Mouse (Mus musculus) embryonic facial prominence, embryonic 15.5 days (tissue): ENCODE measurements around the gene Mtmr1. TPM values are rescaled to one million over a fixed set of nuclear protein-coding genes. Genes with fewer than 3 reads are reported as not detected.
"Not testable (repeated sequence)": the region's sequence is repeated elsewhere in the genome, so short reads cannot be mapped to it uniquely, and the experiment has no call there.

Experiments
- ATAC-seq: fragments of 200-750 bp; cut with Nextera tagmentation; 2 replicates; pipeline ENCODE4 v1.8.0; 2017; ENCODE audit warnings: low read depth, moderate TSS enrichment; ENCODE audit not compliant: insufficient number of reproducible peaks, low FRiP score, low TSS enrichment
- H3K27ac ChIP-seq: fragments of 300-500 bp; sonication (generic); replicated peaks from 2 replicates; pipeline ENCODE4 v1.5.1; 2015; ENCODE audit warnings: mild to moderate bottlenecking, inconsistent platforms
- H3K27me3 ChIP-seq: fragments of 300-500 bp; sonication (generic); 2 replicates; pipeline ENCODE4 v1.6.1; 2015; ENCODE audit warnings: inconsistent platforms
- H3K36me3 ChIP-seq: fragments of 300-500 bp; sonication (generic); 2 replicates; pipeline ENCODE4 v1.6.1; 2015; ENCODE audit warnings: mild to moderate bottlenecking, inconsistent platforms
- H3K4me1 ChIP-seq: fragments of 300-500 bp; sonication (generic); 2 replicates; pipeline ENCODE4 v1.6.1; 2015; ENCODE audit warnings: inconsistent platforms
- H3K4me2 ChIP-seq: fragments of 300-500 bp; sonication (generic); replicated peaks from 2 replicates; pipeline ENCODE4 v1.6.1; 2015; ENCODE audit warnings: mild to moderate bottlenecking, inconsistent platforms
- H3K4me3 ChIP-seq: fragments of 300-500 bp; sonication (generic); replicated peaks from 2 replicates; pipeline ENCODE4 v1.5.1; 2015; ENCODE audit warnings: mild to moderate bottlenecking, inconsistent platforms
- H3K9ac ChIP-seq: fragments of 300-500 bp; sonication (generic); 2 replicates; pipeline ENCODE4 v1.6.1; 2015; ENCODE audit warnings: inconsistent platforms
- H3K9me3 ChIP-seq: fragments of 300-500 bp; sonication (generic); replicated peaks from 2 replicates; pipeline ENCODE4 v1.6.1; 2016; ENCODE audit warnings: inconsistent platforms
- WGBS: fragments of 180-500 bp; shearing (Covaris S2); methylation state at CpG from one replicate; pipeline ENCODE4 v1.1.7; 2015; 5-methylcytosine and 5-hydroxymethylcytosine counted together
- polyA plus RNA-seq: library from polyadenylated mRNA; unstranded; fragments of >200 nt; fragmentation: Nextera tagmentation; extraction: Ambion mirVana; gene quantifications from 2 replicates; pipeline ENCODE4 v1.2.1, GENCODE M21; 2015

The Mtmr1 gene
- 11.6 and 12.4 TPM in 2 replicates for polyA plus RNA-seq

DNA sequence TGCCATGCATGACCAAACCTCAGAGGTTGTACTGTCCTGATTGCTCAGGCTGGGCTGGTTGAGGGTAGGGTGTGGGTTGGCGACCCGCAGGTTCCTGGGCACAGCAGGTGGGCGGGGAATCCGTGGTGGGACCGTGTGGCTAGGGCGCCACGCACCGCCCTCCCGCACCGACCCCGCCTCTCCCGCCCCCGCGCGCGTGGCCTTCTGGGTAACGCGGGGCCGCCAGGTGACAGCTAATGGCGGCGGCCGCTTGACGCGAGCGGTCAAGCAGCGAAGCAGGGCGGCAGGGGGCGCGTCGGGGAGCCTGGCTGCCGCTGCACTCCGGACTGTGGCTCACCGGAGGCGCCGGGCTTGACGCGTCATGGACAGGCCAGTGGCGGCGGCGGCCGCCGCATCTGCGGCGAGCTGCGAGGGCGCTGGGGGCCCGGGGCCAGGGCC, at the start of gene Mtmr1:
Gene Mtmr1, plus strand, starts transcription at position 207 of the 438 bp plus-strand sequence.
- Histone ChIP-seq H3K9me3 (no peaks in the 10 kb centered on the region), H3K36me3 (no peaks in the 10 kb centered on the region), H3K4me2 (peak within 1 kb of the TSS; percentile 59), H3K4me3 (peak within 1 kb of the TSS; percentile 62), H3K4me1 (no peaks in the 10 kb centered on the region), H3K27ac (peak within 1 kb of the TSS; percentile 55; the same call in 1 of the 2 replicates), H3K9ac (peak within 1 kb of the TSS; percentile 50), H3K27me3 (no peaks in the 10 kb centered on the region)
- 6% methylated on average over 37 of the region's 47 CpGs for WGBS
- ATAC-seq, result peak; percentile 85

DNA sequence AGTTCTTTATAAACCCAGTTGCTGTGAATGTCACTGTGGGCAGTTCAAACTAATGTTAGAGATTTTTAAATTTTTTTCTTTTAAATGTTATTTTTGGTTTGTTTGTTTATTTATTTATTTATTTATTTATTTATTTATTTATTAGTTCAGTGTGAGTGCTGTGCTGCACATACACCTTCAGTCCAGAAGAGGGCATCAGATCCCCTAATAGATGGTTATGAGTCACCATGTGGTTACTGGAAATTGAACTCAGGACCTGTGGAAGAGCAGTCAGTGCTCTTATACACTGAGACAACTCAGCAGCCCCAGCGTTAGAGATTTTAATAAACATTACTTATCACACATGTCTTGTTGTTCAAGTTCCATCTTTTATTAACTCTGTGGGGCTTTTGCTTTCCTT, 12.5 kb upstream of the Mtmr1 start:
- 81% methylated on average over 1 of the region's 1 CpGs for WGBS

DNA sequence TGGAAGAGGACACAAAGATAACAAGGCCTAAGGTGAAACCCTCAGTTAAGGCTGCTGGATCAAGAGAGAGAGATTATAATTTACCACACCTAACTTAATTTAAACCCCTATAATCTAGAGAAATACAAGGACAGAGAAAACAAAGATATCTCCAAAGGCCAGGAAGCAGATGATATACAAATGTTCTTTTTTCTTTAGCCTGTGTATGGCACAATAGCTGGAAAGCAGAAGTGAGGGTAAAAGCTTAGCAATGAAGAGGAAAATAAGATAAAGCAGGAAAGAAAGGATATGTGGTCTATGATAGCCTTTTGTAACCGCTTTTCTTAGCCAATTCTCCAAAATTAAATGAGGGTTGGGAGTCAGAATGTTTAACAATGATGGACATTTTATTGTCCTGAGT, 9.2 kb upstream of the Mtmr1 start:
- no peak overlapping the region for H3K4me3 ChIP-seq
- H3K36me3 ChIP-seq, result no peaks in the 10 kb centered on the region
- no peaks in the 10 kb centered on the region for H3K27me3 ChIP-seq
- no peak overlapping the region for H3K9ac ChIP-seq
- no peaks in the 10 kb centered on the region for H3K9me3 ChIP-seq
- 64% methylated on average over 1 of the region's 1 CpGs for WGBS
- H3K27ac ChIP-seq, result no peak overlapping the region
- H3K4me2 ChIP-seq, result no peak overlapping the region
- no peak for ATAC-seq
- H3K4me1 ChIP-seq, result no peaks in the 10 kb centered on the region

More for the DNA sequence above, 12.5 kb upstream of the Mtmr1 start:
- Histone ChIP-seq H3K4me2 (no peak overlapping the region), H3K4me1 (no peaks in the 10 kb centered on the region), H3K27me3 (no peaks in the 10 kb centered on the region), H3K4me3 (no peak overlapping the region), H3K9me3 (no peaks in the 10 kb centered on the region), H3K36me3 (no peaks in the 10 kb centered on the region), H3K27ac (no peak overlapping the region), H3K9ac (no peak overlapping the region)
- ATAC-seq, result no peak

DNA sequence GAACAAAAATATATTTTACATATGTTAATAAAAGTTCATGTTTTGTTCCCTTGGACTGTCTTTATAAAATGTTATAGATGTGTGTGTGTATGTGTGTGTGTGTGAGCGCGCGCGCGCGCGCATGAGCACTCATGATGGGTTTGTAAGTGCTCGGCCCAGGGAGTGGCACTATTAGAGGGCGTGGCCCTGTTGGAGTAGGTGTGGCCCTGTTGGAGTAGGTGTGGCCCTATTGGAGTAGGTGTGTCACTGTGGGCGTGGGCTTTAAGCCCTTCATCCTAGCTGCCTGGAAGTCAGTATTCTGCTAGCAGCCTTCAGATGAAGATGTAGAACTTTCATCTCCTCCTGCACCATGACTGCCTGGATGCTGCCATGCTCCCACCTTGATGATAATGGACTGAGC, 2.8 kb upstream of the Mtmr1 start:
- H3K9ac ChIP-seq, H3K4me2 ChIP-seq, H3K27ac ChIP-seq, H3K4me1 ChIP-seq, H3K4me3 ChIP-seq, ATAC-seq, H3K36me3 ChIP-seq, H3K27me3 ChIP-seq, H3K9me3 ChIP-seq: not testable (repeated sequence)
- 85% methylated on average over 10 of the region's 10 CpGs for WGBS

DNA sequence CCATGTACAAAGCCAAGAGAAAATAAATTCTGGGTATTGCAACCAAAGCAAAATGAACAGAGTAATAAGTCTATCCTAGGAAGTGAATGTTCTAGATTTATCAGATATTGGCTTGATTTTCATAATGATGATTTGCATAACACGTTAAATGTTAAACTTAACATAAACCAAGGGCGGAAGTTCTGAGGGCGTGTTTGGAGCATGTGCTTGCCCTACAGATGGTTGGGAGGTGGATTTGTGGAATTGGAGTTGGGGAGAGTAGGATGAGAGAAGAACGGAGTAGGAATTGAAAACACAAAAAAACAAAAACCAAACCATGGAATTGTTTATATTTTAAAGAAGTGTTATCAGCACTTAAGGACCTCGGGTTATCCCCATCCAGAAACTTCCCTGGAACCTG, 498 bp upstream of the Mtmr1 start:
- 63% methylated on average over 5 of the region's 5 CpGs for WGBS
- Histone ChIP-seq H3K4me1 (no peaks in the 10 kb centered on the region), H3K4me3 (peak overlapping the region; percentile 62), H3K36me3 (no peaks in the 10 kb centered on the region), H3K9me3 (no peaks in the 10 kb centered on the region), H3K9ac (no peak overlapping the region), H3K4me2 (peak overlapping the region; percentile 59), H3K27me3 (no peaks in the 10 kb centered on the region), H3K27ac (no peak overlapping the region)
- ATAC-seq, result no peak

DNA sequence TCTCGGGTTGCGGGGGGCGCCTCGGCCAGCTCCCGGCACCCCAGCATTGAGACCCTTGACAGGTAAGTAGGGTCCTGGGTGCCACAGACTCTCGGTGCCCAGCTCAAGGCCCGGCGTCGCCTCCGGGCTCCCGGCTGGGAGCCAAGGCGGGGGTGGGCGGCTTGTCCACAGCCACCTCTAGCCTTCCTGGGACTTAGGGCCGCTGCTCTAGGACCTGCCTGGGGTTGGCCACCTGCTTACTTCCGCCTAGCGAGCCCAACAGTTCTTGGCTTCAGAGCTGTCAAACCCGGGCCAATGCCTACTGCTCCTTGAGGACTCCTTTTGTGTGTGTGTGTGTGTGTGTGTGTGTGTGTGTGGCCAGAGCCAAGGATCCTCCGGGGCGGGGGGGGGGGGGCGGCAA, 451 bp downstream of the Mtmr1 start:
- H3K9me3 ChIP-seq, result no peaks in the 10 kb centered on the region
- no peaks in the 10 kb centered on the region for H3K36me3 ChIP-seq
- H3K27me3 ChIP-seq, result no peaks in the 10 kb centered on the region
- peak overlapping the region; percentile 59 for H3K4me2 ChIP-seq
- H3K9ac ChIP-seq, result peak overlapping the region; percentile 50
- 15% methylated on average over 10 of the region's 20 CpGs for WGBS
- ATAC-seq, result 0 out of 2 replicates have a peak, but pooled peaks have one; percentile 15
- H3K4me3 ChIP-seq, result peak overlapping the region; percentile 62
- peak overlapping the region; percentile 55; the same call in 1 of the 2 replicates for H3K27ac ChIP-seq
- H3K4me1 ChIP-seq, result no peaks in the 10 kb centered on the region

DNA sequence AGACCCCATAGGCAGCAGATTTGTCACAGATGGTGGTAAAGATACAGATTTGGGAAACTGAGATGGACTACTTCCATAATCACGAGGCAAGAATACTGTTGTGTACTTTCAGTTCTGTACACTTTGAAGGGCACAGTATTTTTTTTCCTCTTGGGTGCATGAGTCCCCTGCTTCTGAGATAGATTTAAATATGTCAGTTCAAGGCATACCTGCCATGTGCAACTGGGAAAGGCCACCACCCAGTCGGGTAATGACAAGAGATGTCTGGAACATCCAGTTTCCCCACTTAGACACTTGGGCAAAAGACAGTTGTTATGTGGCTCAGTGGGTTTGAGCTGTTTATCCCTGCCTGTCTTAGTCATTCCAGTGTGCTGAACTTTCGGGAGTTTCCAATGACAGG, 950 bp downstream of the Mtmr1 start:
- WGBS, result 63% methylated on average over 3 of the region's 3 CpGs
- H3K9ac ChIP-seq, result no peak overlapping the region
- H3K4me3 ChIP-seq, result peak overlapping the region; percentile 62
- no peaks in the 10 kb centered on the region for H3K36me3 ChIP-seq
- H3K27me3 ChIP-seq, result no peaks in the 10 kb centered on the region
- no peak for ATAC-seq
- no peaks in the 10 kb centered on the region for H3K9me3 ChIP-seq
- peak overlapping the region; percentile 59 for H3K4me2 ChIP-seq
- H3K27ac ChIP-seq, result no peak overlapping the region
- H3K4me1 ChIP-seq, result no peaks in the 10 kb centered on the region

DNA sequence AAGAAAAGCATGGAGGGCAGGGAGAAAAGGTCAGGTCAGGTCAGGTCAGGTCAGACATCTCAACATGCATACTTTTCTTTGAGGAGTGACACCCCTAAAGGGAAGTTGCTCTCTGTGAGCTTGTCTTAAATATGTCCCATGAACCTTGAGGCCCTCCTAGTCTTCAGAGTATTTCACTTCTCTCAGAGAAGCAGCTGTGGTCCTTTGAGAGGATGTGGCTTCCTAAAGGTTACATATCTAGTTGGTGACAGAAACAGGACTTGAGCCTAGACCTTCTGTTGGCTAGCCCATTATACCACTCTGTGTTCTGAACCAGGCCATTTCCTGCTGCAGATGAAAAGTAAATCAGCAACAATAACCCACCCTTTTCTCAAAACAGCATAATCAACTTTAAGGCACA, 2.4 kb downstream of the Mtmr1 start:
- Histone ChIP-seq H3K9me3 (no peaks in the 10 kb centered on the region), H3K9ac (no peak overlapping the region)

DNA sequence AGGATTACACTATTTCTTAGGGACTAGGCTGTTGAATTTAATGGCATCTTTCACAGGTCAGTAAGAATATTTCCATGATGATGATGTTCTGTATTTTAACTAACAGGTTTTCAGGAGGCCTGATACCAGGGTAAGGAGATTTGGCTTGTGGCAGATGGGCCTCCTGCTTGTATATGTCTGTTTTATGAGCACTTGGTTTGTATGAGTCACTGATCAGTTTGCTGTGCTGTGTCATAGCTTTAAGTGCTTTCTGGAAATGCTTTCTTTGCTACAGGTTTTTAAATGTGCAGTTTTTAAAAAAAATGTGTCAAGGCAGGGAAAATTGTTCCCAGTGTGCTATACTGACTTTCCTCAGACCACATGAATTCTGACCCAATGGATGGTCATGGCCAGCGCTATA, 12.2 kb downstream of the Mtmr1 start:
- H3K4me2 ChIP-seq, result no peak overlapping the region
- H3K9ac ChIP-seq, result no peak overlapping the region
- ATAC-seq, result no peak
- H3K4me3 ChIP-seq, result no peak overlapping the region
- H3K4me1 ChIP-seq, result no peaks in the 10 kb centered on the region
- no peaks in the 10 kb centered on the region for H3K36me3 ChIP-seq
- 76% methylated on average over 1 of the region's 1 CpGs for WGBS
- H3K27me3 ChIP-seq, result no peaks in the 10 kb centered on the region
- H3K27ac ChIP-seq, result no peak overlapping the region
- H3K9me3 ChIP-seq, result no peaks in the 10 kb centered on the region

More for the DNA sequence above, 2.4 kb downstream of the Mtmr1 start:
- no peak overlapping the region for H3K4me2 ChIP-seq
- H3K27me3 ChIP-seq, result no peaks in the 10 kb centered on the region
- ATAC-seq, result no peak
- H3K27ac ChIP-seq, result no peak overlapping the region
- no peaks in the 10 kb centered on the region for H3K4me1 ChIP-seq
- no peaks in the 10 kb centered on the region for H3K36me3 ChIP-seq
- H3K4me3 ChIP-seq, result no peak overlapping the region

DNA sequence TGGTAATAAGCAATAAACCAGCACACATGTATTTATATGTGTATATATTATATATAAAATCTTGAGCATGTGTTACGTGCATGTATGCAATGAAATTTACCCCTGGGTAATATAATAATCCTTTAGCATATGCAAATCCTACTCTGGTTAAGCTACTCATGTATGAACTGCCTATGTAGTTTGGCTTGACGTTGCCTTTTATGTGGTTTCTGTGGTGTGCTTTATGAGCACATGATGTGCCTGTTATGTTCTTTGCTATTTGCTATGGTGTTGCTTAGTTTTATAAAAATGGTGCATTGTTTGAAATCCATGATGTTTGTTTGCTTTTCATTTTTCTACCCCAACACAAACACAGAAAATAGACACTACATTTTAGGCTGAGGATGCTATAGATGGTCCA, 13.9 kb downstream of the Mtmr1 start:
- H3K36me3 ChIP-seq, result no peaks in the 10 kb centered on the region
- no peak overlapping the region for H3K4me2 ChIP-seq
- no peak for ATAC-seq
- no peaks in the 10 kb centered on the region for H3K27me3 ChIP-seq
- no peaks in the 10 kb centered on the region for H3K4me1 ChIP-seq
- no peaks in the 10 kb centered on the region for H3K9me3 ChIP-seq
- no peak overlapping the region for H3K9ac ChIP-seq
- H3K4me3 ChIP-seq, result no peak overlapping the region
- H3K27ac ChIP-seq, result no peak overlapping the region
- WGBS, result 78% methylated on average over 2 of the region's 2 CpGs

DNA sequence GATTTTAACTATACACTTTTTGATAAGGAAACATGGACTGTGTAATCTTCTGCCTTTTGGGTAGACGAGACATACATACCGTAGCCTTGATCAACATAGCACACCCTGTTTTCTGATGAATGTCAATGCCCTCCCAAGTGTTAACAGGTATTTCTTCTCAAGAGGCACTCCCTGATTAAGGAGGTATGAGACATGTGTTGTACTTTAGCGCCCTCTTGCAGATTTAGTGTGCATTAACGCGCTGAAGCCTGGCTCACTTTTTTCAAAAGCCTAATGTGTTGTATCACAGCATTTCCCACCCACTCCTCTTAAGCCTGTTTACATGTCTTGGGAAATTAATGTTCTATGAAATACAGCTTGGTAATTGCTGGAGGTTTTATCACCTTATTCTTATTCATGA, 17.0 kb downstream of the Mtmr1 start:
- H3K9ac ChIP-seq, result no peak overlapping the region
- no peaks in the 10 kb centered on the region for H3K4me1 ChIP-seq
- H3K4me3 ChIP-seq, result no peak overlapping the region
- no peak for ATAC-seq
- WGBS, result 47% methylated on average over 5 of the region's 5 CpGs
- H3K36me3 ChIP-seq, result no peaks in the 10 kb centered on the region
- H3K27me3 ChIP-seq, result no peaks in the 10 kb centered on the region
- H3K9me3 ChIP-seq, result no peaks in the 10 kb centered on the region
- H3K27ac ChIP-seq, result no peak overlapping the region
- H3K4me2 ChIP-seq, result no peak overlapping the region

DNA sequence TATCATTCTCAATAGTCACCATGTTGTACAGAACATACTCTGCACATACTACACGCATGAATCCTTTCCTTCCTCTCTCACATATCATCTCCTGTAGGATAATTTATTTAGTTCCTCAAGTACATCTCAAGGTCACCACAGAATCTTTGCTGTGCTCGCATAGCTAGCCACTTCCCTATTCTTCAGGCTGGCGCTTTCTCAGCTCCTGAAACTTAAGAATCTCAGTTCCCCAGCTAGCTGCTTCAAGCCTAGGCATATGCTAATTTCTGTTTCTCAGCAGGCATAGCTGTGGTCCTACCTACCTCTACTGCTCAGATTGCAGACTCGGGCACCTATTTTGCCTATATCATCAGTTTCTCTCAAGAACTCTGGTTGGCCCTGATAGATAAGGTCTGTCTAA, 31.8 kb downstream of the Mtmr1 start:
- 81% methylated on average over 4 of the region's 4 CpGs for WGBS
- Histone ChIP-seq H3K4me2 (no peak overlapping the region), H3K27me3 (no peaks in the 10 kb centered on the region), H3K9ac (no peak overlapping the region), H3K4me1 (no peaks in the 10 kb centered on the region), H3K36me3 (no peaks in the 10 kb centered on the region), H3K9me3 (no peaks in the 10 kb centered on the region), H3K27ac (no peak overlapping the region), H3K4me3 (no peak overlapping the region)
- ATAC-seq, result no peak
